Mouse (Mus musculus): ENCODE data around the gene Ltc4s.

Gene Ltc4s

DNA sequence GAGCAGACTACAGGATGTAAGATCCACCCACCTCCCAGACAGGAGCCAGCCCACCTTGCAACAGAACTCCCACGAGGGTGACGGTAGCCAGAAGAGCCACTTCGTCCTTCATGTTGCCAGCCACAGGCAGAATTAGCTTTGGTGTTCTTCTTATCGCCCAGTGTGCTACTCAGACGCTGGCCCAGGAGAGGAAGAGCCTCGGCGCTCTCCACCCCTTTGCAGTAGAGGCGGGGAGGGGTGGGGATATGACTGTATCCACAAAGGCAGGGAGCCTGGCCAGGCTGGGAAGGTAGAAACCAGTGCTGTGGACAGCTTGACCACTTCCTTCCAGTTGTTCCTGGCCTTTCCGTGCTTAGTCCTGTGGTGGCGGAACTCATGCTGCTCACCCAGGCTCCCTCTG lies at the start of gene Ltc4s:
Gene Ltc4s, minus strand, starts transcription at position 293 of the 400 bp plus-strand sequence.
- DNase-seq = no peak

- DNase-seq = no peak
Measured at GRCm38 (mm10) chr11:50286428-50286827, 48.0 kb upstream of the Ltc4s start.

- no peak for DNase-seq
Measured at GRCm38 (mm10) chr11:50285696-50286095, 47.3 kb upstream of the Ltc4s start.

DNA sequence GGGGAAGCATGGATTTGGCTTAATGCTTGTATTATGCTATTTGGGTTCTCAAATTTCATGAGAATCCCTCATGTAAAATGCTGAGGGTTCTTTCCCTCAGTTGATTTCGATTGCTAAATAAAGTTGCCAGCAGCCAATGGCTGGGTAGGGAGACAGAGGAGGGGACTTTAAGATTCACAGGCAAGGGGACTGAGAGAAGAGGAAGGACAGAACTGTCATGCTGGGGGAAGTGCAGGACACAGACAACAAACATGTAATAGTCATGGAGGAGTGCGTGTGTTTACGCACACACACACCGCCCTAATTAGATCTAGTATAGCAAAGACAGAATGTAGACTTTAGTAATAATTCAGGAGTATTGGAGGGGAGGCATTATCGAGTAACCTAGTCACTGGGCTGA lies 46.8 kb upstream of the Ltc4s start:
- DNase-seq = no peak

- no peak for DNase-seq
Measured at GRCm38 (mm10) chr11:50280053-50280452, 41.6 kb upstream of the Ltc4s start.

GRCm38 (mm10) chr11:50279005-50279404 lies 40.6 kb upstream of the Ltc4s start:
- no peak for DNase-seq

DNA sequence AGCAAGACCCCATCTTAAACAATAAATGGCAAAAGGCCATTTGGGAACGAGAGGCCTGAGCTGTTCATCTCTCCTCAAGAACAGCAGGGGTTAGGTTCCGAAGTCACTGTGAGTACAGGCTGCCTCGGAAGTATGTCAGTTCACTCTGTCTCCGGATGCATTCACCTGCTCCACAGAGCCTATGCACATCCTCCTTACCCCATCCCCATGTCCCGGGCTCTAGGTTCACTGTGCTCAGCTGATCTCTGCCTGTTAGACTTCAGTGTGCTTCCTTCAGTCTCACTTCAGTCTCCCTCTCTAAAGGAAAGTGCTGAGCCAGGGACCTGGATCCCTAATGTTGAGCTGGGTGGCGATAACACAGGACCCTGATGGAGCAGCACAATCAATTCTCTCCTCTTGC lies 39.3 kb upstream of the Ltc4s start:
- DNase-seq = no peak

DNA sequence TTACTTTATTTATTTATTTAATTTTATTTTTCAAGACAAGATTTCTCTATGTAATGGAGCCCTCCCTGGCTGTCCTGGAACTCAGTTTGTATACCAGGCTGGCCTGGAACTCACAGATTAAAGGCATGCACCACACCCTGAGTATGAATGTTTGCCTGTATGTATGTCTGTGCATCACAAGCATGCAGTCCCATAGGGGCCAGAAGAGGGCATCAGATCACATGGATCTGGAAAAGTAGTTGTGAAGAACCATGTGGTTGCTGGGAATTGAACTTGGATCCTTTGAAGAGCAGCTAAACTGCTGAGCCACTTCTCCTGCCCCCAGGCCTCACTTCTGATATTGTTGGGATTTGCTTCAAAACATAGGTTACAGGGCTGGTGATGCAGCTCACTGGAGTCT lies 38.6 kb upstream of the Ltc4s start:
- DNase-seq = no peak

- no peak for DNase-seq
Measured at GRCm38 (mm10) chr11:50275568-50276151, 37.2 kb upstream of the Ltc4s start.

- DNase-seq = no peak
Measured at GRCm38 (mm10) chr11:50275077-50275476, 36.7 kb upstream of the Ltc4s start.

DNA sequence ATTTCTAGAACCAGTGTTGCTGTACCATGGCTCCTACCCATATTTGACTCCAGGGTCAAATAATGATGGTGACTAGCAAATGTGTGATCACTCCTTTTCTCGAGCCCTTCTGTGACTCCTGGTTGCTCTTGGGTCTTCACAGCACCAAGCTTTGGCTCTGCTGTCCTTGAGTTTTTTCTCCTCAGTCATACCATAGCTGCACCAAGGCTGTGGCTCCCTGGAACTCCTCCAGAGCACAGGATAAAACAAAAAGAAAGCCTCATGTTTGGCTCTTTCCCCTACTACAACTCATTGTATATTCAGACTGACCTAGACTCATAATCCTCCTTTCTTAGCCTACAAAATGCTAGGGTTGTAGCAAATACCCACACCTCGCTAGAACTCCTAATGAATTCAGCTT lies 34.4 kb upstream of the Ltc4s start:
- no peak for DNase-seq

GRCm38 (mm10) chr11:50269885-50270284 lies 31.5 kb upstream of the Ltc4s start:
- DNase-seq = no peak

GRCm38 (mm10) chr11:50269163-50269562 lies 30.7 kb upstream of the Ltc4s start:
- DNase-seq = no peak

- no peak for DNase-seq
Measured at GRCm38 (mm10) chr11:50266997-50267396, 28.6 kb upstream of the Ltc4s start.

- no peak for DNase-seq
Measured at GRCm38 (mm10) chr11:50265931-50266330, 27.5 kb upstream of the Ltc4s start.

DNA sequence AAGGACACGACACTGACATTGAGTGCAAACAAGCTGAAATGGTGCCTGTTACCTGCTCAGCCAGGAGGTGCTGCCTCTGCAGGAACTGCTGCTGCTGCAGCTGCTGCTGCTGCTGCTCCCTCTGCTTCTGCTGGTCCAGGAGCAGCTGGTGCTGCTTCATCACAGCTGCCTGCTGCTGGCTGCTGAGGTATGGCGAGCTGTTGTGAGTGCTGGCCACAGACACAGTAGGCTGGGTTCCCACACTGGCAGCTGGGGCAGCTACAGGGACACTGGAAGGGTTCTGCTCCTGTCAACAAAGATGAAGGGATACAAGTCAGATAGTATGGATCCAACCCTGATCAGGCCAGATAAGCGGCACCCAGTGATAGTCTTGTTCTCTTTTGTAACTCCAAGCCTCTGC lies 24.8 kb upstream of the Ltc4s start:
- no peak for DNase-seq

GRCm38 (mm10) chr11:50262020-50262419 lies 23.6 kb upstream of the Ltc4s start:
- DNase-seq = no peak

GRCm38 (mm10) chr11:50258310-50258709 lies 19.9 kb upstream of the Ltc4s start:
- no peak for DNase-seq

GRCm38 (mm10) chr11:50256615-50257014 lies 18.2 kb upstream of the Ltc4s start:
- DNase-seq = no peak

GRCm38 (mm10) chr11:50254010-50254580 lies 15.7 kb upstream of the Ltc4s start:
- peak; percentile 40 for DNase-seq

GRCm38 (mm10) chr11:50253393-50253792 lies 15.0 kb upstream of the Ltc4s start:
- no peak for DNase-seq

DNA sequence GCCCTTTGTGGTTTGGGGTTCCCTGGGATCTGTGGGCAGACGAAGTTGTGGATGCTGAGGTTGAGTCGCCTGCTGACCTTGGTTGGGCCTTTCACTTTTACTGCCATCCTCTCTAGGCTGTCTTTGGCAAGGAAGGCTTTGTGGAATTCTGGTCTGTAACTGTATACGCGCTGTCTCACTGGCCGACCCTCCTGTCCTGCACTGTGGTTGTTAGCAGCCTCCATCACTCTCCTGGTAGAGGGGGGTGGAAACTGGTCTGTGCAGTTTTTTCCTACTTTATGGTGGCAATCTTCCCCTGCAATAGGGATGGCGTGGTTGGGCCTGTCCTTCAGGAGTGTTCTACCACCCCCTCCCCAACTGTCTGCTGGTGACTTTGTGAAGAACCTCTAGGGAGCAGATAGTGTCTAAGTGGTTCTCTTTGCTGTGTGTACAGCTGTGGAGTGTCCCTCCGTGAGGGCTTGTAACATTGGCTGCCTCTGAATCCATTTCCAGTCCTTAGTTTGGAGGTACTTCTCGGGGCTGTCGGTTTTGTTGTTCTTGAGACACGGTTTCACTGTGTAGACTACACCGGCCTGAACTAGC lies 14.4 kb upstream of the Ltc4s start:
- DNase-seq = no peak

DNA sequence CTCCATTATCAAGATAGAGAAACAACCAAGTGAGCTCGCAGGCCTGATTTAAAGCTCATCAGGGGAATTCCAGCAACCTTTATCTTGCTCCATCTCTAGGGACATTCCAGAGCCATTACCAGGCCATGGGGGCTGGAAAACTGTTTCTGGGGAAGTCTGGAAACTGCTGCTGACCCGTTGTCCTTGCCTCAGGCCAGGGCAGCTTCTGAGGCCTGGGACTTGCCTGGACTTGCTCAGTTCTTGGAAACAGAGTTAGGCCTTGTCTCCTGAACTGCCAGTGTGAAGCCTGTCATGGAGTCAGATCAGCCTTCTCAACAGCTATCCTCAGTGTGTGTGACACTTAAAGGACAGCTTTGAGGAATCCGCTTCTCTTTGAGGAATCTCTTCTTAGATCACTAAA lies 13.8 kb upstream of the Ltc4s start:
- no peak for DNase-seq

DNA sequence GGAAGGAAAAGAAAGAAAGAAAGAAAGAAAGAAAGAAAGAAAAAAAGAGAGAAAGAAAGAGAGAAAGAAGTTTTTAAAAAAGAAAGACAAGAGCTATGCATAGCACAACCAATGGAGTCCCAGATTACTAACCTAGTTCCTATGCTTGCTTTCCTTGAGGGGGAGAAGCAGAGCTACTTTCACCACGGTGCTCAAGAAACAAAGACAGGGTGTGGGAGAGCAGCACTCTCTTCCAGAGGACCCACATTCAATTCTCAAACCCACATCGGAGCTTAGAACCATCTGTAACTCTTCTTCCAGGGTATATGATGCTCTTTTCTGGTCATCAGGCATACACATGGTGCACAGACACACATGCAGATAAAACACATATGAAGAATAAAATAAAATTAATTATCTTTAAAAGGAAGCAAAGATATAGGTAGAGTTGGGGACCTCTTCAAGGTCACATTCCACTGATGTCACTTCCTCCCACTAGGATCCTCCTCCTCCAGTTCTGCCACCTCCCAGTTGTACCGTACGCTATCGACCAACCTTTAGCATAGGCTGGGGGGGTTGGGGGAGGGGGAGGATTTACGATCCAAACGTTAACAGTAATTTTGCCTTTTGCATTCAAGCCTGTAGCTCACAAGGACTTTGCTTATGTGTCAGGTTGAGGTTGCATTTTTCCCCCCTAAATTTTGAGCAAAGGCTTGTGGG lies 10.2 kb upstream of the Ltc4s start:
- DNase-seq = no peak
